Mouse (Mus musculus) c-Kit-positive CD71-negative TER-119-negative erythroid progenitor cells, embryonic 14.5 days (primary cell): ENCODE measurements at regions not wholly inside any gene's neighbourhood (a gene's known extent, or its start where the extent isn't known, plus 50 kb on each side); places are given as distances from the start of the nearest gene placed in this dataset.
A peak's percentile ranks its signal among the peaks of the same experiment; 100 is the strongest.

Source experiments
- DNase-seq: peaks from one replicate; pipeline ENCODE4 v3.0.0-alpha.2; 2013; ENCODE audit warnings: low read depth

DNA sequence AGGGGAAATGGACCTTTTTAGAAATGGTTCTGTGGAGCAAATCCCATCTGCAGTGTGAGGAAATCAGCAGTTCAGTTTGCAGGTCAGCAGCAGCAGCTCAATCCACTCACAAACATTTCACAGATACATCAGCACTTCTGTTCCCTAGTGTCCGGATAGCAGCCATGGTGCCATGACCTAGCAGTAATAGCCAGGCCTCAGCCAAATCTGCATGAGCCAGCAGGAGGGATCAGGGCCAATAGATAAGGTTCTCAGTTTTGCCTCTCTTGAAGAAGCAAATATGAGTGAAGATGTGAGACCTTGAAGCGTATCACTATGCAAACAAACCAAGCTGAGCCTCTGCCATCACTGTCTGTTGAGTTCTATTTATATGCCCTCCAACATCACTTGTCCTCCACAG is 380.7 kb upstream of the Chrm3 start:
- DNase-seq = no peak

DNA sequence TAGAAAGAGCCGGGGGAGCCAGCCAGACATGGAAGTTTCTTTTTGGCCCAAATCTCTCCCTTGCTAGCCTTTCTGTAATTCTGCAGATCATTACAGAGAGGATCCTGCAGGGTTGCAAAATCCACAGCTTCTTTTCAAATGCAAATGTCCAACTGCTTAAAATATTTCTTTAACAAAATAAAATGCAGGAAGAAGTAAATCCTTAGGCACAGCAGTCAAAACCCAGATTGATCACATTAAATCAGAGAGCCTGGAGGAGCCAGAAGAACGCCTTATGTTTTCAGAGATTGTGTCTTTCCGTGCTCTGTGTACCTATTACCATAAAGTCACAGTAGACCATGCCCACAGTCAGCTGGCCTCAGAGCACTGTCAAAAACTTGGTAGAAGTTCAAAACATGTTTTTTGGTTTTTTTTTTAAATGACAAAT is 365.1 kb upstream of the Chrm3 start:
- no peak for DNase-seq

DNA sequence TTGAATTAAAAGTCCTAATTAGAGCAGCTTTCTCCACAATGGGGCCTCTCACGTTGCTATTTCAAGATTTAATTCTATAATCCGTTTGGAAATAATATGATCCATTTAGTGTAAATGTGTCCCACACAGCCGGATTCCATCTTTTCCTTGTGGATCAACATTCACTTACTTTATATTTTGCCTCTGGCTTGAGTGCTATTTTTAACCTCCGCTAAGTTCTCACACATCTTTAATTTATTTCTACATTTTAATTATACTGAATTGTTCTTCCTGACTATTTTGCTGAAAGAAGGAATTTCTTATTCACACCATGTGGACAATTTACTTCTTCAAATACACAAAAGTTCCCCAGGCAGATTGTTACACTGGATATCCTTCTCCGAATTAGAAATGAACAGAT is 364.7 kb upstream of the Chrm3 start:
- no peak for DNase-seq

DNA sequence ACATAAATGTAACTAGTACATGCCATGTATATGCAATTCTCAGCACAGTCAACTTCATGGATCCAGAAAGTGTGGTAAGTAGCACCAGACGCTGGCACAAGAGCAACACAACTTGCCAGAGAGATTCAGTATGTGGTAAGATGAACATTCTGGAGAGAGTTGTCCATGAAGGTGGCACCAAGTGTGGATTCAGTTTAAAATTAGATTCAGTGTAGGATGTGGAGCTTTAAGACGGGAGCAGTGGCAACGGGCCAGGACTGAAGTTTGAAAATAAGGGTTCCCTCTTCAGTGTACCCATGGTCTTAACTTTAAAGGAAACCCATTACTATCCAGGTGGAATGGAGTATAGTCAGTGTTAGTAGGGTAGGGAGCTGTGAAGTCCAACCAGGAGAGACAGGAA is 360.0 kb upstream of the Chrm3 start:
- no peak for DNase-seq

DNA sequence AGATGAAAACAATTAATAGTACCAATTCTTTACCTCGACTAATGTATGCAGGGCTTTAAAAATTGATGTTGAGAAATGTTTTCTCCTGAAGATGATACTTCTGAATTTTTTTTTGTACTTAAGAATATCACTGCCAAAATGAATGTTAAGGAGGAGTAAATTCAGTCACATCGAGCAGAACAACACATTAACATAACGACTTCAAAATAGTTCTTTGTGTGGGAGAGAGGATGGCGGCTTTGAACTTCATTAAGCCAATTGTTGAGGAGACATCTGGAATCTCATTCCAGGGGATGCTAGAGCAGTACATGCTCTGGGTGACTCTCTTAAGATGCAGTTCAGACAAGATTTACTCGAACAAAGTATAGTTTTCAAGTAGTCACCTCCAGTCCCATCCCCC is 350.8 kb upstream of the Chrm3 start:
- DNase-seq = no peak

DNA sequence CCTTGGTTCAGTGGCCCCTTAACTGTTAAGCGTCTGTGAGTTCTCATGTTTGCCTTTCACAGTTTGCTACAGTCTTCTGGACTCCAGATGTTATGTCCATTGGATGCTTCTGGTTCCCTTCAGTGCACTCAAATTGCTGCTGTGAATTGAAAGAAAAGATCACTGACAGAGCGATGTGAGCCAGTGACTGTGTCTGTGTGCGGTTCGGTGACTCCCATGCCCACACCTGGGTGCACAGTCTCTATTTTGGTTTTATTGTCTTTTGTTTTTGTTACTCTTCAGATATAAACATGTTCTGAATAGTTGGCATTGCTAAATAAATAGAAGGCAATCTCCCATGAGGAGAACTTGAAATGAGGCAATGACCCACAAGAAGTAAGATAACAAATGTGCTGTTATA is 350.3 kb upstream of the Chrm3 start:
- DNase-seq = no peak

DNA sequence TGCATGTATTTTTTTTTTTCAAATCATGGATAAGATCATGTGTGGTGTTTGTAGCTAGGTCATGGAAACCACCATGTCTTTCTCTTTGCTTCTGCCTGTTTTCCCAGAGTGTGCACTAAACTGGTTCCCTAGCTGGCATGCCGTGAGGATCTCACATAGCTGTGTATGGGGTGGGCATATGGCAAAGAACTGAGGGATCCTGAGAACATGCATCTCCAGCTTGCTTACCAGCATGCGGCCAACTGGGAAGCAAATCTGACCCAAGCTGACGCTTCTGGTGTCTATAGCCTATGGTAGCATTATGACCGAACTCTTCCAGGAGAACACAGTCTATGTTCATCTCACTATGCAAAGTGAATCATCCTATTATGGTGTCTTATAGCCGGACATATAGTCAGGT is 336.5 kb upstream of the Chrm3 start:
- DNase-seq = no peak

DNA sequence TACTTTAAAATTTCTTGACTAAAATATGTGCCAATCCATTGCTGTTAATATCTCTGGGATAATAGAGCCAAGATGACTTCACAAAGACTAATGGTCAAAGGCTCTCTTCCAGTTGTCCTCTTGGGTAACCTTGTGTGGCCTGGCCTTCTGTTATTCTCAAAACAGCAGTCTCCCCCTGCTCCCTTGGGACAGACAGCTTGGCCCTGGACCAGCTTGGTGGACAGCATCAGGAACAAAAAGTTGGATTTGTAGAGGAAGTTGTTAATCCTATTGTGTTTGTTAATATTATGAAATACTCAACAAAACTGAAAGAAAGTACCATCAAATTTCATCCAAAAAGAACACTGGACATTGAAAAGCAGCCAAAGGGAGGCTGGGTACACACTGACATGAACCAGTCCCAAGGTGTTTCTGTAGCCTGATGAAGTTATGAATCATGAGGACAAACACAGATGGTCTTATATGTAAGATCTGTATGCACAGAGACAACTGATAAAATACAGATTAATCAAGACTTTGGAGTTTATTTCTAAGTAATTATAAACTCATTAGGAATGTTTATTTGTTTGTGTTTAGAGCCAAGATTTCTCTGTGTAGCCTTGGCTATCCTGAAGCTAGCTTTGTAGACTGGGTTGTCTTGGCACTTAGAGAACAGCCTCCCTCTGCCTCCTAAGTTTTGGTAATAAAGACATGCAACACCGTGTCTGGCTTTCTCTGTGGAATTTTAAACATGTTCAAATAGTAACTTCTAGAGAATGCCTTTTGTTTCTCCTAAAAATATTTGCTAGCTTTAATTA is 335.7 kb upstream of the Chrm3 start:
- no peak for DNase-seq

DNA sequence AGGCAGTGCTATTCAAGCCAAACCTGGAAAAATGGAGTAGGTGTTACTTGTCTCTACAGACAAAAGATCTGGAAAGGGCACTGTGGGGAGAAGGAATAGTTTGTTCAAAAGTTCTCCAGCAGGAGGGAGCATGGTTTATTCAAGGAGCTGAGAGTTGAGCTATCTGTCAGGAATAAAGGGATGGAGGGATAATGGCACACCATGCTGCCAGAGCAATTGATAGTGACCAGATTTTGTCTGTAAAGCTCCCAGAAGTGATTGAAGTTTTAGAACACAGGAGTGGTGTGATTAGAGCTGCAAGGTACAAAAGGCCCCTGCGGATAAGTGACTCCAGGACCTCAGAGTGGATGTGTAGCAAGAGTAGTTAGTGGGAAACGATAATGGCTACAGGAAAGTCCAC is 330.7 kb upstream of the Chrm3 start:
- no peak for DNase-seq

DNA sequence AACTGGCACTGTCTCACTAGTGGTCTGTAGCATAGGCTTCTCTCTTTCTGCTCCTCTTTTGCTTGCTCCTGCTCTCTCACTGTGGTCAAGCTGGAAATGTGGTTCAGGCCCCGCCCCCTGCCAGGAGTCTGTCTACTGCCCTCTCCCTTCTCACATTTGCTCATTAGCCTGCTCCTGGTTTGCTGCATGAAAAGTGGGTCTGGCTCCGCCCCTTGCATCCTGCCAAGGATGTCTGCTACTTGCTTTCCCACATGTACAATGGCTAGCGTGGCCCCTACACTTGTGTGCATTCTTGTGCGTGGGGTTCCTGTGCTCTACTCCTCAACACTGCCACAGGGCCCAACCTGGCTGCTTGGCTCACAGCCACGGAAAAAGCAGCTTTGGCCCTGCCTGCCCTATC is 326.7 kb upstream of the Chrm3 start:
- no peak for DNase-seq

DNA sequence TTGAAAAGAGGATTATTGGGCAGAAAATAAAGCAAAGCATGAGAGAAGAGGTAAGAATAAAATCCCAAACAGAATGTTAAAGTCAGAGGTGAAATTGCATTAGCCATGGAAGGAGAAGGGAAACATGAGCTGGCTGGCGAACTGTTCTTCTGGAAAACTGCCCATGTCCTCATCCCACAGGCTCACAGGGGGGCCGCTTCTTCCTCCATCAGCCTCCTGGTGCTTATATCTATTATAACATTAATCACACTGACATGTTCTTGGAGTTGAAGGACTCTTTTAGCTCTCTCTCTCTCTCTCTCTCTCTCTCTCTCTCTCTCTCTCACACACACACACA is 293.4 kb upstream of the Chrm3 start:
- DNase-seq = no peak

DNA sequence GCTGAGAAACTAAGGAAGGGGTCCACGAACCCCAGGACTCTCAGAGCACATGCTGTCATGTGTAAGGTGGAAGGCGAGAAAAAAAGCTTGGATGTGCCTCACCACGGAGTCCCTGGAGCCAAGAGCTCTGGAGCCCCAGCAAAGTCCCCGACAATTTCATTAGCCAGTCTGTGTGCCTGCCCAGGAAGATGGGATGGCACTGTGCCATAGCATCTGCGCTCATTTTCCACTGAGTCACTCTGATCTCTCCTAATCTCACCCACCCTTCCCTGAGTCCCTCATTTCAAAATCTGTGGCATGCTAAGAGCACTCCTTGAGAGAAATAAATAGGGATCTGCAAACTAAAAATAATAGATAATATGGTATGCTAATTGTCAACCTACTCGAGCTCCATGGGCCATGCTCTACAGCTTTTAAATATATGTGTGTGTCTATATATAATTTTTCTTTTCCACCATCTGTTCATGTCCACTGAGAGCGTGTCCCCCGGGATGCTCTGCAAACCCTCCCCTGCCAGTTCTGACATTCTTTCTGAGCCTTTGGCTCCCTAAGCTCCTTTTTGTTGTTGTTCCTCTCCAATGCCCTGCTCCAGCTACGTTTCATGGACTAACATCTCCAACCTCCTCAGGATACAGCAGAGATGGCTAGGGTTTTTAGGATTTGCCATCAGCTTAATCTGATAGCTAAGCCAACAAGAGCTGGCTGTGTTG is 292.9 kb upstream of the Chrm3 start:
- DNase-seq = no peak

DNA sequence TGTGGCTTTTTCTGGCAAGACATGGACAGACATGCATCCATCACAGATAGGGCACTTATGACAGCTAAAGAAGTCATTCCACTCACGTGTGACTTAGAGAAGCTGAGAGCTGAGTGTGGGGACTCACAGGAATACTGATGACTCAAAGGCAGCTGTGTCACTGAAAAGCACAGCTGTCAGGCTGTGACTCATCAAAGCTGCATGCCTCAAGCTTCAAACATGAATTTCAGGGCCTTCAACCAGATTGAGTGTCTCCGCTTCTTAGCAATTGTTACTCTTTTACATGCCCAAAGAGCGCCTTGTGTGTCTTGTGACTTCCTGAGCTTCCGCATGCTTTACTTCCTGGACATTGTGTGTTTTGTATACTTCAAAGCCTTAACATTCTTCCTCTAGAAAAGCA is 276.2 kb upstream of the Chrm3 start:
- no peak for DNase-seq

DNA sequence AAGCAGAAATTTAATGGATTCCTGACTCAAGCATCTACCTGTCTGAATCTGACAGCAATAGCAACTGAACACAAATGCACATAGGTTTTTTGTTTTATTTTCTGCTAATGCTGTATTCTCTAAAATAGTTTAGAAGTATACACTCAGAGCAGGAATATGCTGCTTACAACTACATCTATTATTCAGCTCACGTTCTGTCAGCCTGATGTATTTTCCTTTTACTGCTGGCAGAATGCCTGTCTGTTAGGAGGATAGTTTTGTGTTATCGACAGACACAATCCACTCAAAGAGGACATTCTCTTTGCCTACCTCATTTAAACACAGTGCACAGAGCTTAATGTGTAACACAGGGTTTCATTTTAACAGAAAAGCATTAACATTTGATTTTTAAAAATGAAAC is 269.8 kb upstream of the Chrm3 start:
- no peak for DNase-seq

DNA sequence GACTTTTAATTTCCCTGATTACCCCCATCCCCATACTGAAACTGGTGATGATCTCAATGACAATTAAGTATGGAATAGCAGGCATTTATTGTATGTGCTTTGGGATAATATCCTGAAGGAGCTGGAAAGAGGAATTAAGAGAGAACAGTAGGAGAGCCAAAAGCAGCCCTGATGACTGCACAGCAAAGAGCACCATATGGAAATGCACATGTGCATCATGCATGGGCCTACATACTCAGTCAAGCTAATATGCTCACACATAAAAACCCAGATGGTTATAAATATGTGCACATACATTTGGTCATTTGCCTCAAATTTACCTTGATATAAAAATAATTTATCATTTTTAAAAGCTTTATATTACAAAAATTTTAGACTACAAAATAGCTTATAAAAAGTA is 259.0 kb upstream of the Chrm3 start:
- DNase-seq = no peak

DNA sequence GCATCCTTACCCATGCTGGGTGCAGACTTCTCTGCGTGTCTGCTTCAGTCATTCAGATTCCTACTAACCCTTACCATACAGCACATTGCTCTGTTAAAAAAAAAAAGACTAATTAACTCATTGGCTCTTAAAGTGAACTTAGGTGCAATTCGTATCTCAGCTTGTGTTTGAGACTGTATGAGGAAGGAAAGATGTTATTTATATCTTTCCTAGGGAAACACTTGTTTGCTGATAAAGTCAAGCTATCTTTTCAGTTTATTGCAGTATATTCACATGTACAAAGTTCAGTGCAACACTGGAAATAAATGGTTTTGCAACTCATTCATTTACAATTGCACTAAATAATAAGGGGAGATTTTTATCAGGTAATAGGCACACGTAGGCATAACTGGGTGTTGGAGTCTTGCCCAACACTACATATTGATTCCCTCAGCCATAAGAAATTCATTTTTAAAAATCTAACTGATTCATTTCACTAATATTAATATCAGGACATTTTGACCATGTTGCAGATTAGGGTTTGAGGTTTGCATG is 257.8 kb upstream of the Chrm3 start:
- DNase-seq = no peak

DNA sequence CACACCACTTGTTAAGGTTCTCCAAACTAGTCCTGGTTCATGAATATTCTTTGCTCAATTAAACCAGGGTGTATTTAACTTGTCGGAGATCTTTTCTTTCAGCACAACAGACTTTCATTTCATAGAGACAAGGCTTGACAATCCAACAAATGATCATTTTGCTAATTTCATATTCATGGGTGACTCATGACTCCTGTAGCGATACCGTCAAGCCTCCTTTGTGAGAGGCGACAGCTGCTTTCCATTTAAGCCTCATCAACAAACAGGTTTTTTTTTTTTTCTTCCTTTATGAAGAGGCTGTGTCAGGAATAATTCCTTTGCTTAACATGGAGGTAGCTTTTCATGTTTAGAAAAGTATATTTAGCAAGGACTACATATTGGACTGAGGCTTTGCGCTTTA is 214.3 kb upstream of the Chrm3 start:
- DNase-seq = no peak

DNA sequence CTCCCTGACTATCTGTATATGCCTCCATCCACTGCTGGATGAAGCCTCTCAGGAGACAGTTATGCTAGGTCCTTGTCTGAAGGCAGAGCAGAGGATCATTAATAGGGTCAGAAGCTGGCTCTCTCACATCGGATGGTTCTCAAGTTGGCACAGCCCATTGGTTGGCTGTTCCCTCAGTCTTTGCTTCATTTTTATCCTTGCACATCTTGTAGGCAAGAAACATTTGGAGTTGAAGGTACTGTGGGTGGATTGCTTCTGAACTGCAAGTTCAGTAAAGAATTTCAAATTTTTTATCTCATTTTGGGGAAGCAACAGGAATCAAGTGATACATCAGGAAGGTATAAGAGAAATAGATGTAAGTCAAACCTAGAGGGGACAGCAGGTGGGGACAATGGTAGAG is 206.2 kb upstream of the Chrm3 start:
- DNase-seq = no peak

DNA sequence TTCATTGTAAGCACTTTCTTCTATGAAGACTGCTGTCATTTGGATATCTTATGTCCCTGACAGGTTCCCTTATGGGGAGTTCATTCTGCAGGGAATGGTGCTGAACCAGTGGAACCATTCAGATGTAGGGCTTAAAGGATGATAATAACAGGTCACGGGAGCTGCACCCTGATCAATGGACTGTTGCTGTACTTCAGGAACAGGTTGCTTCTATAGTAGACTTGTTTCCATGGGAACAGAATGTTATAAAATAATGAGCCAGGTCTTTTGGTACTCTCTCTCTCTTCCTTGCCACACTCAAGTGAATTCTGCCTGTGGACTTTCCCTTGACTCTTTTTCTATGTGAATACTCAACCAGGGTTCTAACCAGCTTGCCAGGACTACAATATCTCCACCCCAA is 196.9 kb upstream of the Chrm3 start:
- no peak for DNase-seq

DNA sequence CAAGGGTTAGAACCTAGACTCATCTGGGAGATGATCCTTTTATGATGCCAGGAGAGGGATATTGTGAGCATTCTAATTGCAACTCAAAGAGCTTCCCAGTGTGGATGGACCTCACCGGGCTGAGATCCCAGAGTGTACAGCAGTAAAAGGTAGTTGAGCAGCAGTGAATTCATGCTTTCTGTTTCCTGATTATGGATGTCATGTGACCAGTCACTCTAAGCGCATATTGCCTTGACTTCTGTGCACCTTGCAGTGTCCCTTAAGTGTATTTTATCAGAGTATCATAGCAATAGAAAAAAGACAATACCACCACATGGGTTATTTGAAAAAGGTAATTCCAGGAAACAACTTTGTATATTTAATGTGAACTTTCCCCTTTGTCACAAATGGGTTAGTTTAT is 193.9 kb upstream of the Chrm3 start:
- no peak for DNase-seq

DNA sequence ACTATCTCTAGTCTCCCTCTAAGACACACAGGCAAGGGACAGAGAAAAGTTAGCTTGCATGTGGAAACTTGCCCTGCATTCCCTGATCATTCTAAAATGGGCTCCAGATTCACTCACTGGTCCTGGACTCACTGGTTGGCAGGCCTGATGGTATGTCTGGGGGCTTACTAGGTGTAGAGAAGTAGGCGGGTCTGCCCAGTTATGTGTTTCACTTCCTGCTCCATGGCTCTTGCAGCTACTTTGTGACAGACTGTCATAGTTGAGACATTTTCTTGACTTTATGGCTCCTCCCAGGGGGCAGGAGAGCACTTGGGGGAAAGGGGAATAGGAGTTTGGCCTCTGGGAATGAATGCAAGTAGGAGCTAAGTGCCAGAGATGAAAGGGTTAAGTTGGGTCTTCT is 182.1 kb upstream of the Chrm3 start:
- no peak for DNase-seq

DNA sequence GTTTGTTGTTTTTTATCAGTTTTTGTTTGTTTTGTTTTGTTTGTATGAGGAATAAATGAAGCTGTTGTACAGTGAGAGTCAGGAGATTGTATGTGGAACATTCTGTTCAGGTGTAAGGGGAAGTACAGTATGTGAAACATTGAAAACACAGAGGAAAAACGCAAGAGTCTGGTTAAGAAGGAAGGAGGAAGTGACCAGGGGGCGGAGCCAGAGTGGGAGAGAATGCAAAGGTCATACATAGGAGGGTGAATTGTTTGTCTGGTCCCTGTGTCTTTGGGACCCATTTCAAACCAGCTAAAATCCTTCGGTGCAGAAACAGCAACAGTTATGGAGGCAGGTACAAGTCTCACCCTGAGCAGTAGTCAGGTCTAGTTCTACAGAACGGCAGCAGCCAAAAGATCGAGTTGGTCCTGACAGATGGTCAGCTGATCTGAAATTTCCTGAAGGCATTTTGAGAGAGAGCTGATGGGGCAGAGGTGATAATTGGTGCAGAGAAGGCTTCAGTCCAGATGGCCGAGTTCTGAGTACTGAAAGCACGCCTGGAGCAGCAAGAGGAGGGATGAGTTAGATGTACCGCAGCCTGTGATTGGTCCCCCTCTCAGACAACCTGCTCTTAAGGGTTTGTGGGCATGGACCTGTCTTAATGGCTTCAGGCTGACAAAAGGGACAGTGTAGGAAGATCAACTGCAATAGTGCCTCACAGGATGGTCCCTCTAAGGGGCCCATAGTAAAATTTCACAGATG is 179.7 kb upstream of the Chrm3 start:
- peak; percentile 4 for DNase-seq

DNA sequence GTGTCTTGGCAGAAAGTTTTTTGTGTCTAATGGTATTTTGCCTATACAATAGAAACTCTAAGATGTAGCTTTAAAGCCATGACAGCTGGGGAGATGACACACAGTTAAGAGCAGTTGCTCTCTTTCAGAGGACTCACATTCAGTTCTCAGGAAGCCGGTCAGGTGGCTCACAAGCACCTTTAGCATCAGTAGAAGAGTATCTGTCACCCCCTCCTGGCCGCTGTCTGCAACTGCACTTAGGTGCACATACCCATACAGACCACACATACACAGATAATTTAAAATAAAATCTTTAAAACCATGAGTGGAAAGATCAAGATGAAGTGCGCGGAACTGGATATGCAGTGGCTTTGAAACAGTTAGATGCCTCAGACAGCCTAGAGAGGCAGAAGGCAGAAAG is 178.3 kb upstream of the Chrm3 start:
- no peak for DNase-seq
